Mouse (Mus musculus) hindbrain, postnatal 0 days (tissue): ENCODE results near the gene Atp2b4. TPM values are rescaled to one million over a fixed set of nuclear protein-coding genes. Genes with fewer than 3 reads are reported as not detected.
A peak's percentile ranks its signal among the peaks of the same experiment; 100 is the strongest.

ENCODE experiments used
- ATAC-seq: fragments of 200-750 bp; cut with Nextera tagmentation; 2 replicates; pipeline ENCODE4 v1.8.0; 2017; ENCODE audit warnings: mild to moderate bottlenecking, moderate TSS enrichment, moderate library complexity
- DNase-seq: peaks from one replicate; pipeline ENCODE4 v3.0.0-alpha.2; 2015; ENCODE audit warnings: low spot score
- H3K27ac ChIP-seq: fragments of 300-500 bp; sonication (generic); 2 replicates; pipeline ENCODE4 v1.5.1; 2014; ENCODE audit warnings: mild to moderate bottlenecking
- H3K27me3 ChIP-seq: fragments of 300-500 bp; sonication (generic); 2 replicates; pipeline ENCODE4 v1.6.1; 2014; ENCODE audit warnings: low read length, mixed read lengths; ENCODE audit not compliant: insufficient read depth
- H3K36me3 ChIP-seq: fragments of 300-500 bp; sonication (generic); 2 replicates; pipeline ENCODE4 v1.6.1; 2014; ENCODE audit warnings: low read length, mixed read lengths; ENCODE audit not compliant: insufficient read depth
- H3K4me1 ChIP-seq: fragments of 300-500 bp; sonication (generic); 2 replicates; pipeline ENCODE4 v1.6.1; 2014; ENCODE audit warnings: antibody characterized with exemption, low read length, mixed read lengths; ENCODE audit not compliant: insufficient read depth
- H3K4me2 ChIP-seq: fragments of 300-500 bp; sonication (generic); 2 replicates; pipeline ENCODE4 v1.6.1; 2014; ENCODE audit warnings: low read depth, mild to moderate bottlenecking, low read length, moderate library complexity, mixed read lengths
- H3K4me3 ChIP-seq: fragments of 300-500 bp; sonication (generic); 2 replicates; pipeline ENCODE4 v1.5.1; 2014; ENCODE audit warnings: low read length
- H3K9ac ChIP-seq: fragments of 300-500 bp; sonication (generic); replicated peaks from 2 replicates; pipeline ENCODE4 v1.6.1; 2014; ENCODE audit warnings: mild to moderate bottlenecking, low read length, moderate library complexity, mixed read lengths
- H3K9me3 ChIP-seq: fragments of 300-500 bp; sonication (generic); 2 replicates; pipeline ENCODE4 v1.6.1; 2016; ENCODE audit warnings: low read length, mixed read lengths
- CTCF ChIP-seq: IDR thresholded peaks from 2 replicates; pipeline ENCODE4 v1.5.1; 2016; ENCODE audit warnings: antibody characterized with exemption, control low read depth, low read depth
- WGBS: fragments of 180-500 bp; shearing (Covaris S2); extraction: QIAGEN DNeasy Blood & Tissue Kit; methylation state at CpG from one replicate; pipeline ENCODE4 v1.1.7; 2014; 5-methylcytosine and 5-hydroxymethylcytosine counted together
- polyA plus RNA-seq: library from polyadenylated mRNA; unstranded; fragments of >200 nt; fragmentation: Nextera tagmentation; extraction: Ambion mirVana; gene quantifications from 2 replicates; pipeline ENCODE4 v1.2.1, GENCODE M21; 2015
- total RNA-seq: library from RNA; depleted of rRNA; stranded (reverse); fragments of >200 nt; gene quantifications from 2 replicates; pipeline ENCODE4 v1.2.3, GENCODE M21; 2014

Gene Atp2b4
- total and polyA plus RNA-seq, 2 experiments from 2014 or later = 13.2 to 57.3 TPM

GRCm38 (mm10) chr1:133753325-133753724 is 47.5 kb downstream of the Atp2b4 start:
- H3K4me3 ChIP-seq = no peak overlapping the region
- TF ChIP-seq CTCF = no peak

GRCm38 (mm10) chr1:133751621-133752020 is 49.2 kb downstream of the Atp2b4 start:
- Histone ChIP-seq H3K4me1 (no peaks in the 10 kb centered on the region), H3K4me2 (no peak overlapping the region), H3K27ac (no peak overlapping the region), H3K4me3 (no peak overlapping the region), H3K9ac (no peak overlapping the region), H3K36me3 (no peaks in the 10 kb centered on the region), H3K27me3 (no peaks in the 10 kb centered on the region), H3K9me3 (no peaks in the 10 kb centered on the region)
- DNase-seq (no peak), ATAC-seq (no peak)
- TF ChIP-seq CTCF = no peak
- 75% methylated on average over 3 of the region's 3 CpGs for WGBS

More at GRCm38 (mm10) chr1:133753325-133753724, 47.5 kb downstream of the Atp2b4 start:
- no peak for ATAC-seq
- DNase-seq = no peak
- Histone ChIP-seq H3K27me3 (no peaks in the 10 kb centered on the region), H3K36me3 (no peaks in the 10 kb centered on the region), H3K9ac (no peak overlapping the region), H3K27ac (no peak overlapping the region), H3K4me2 (no peak overlapping the region), H3K4me1 (no peaks in the 10 kb centered on the region), H3K9me3 (no peaks in the 10 kb centered on the region)
- 86% methylated on average over 8 of the region's 8 CpGs for WGBS

GRCm38 (mm10) chr1:133749954-133750353 is 50.9 kb downstream of the Atp2b4 start:
- no peak for ATAC-seq
- no peak for TF ChIP-seq CTCF
- Histone ChIP-seq H3K4me1 (no peaks in the 10 kb centered on the region), H3K9me3 (no peaks in the 10 kb centered on the region), H3K27me3 (no peaks in the 10 kb centered on the region), H3K36me3 (no peaks in the 10 kb centered on the region), H3K9ac (no peak overlapping the region), H3K4me3 (no peak overlapping the region), H3K4me2 (no peak overlapping the region), H3K27ac (no peak overlapping the region)
- no peak for DNase-seq
- 52% methylated on average over 4 of the region's 4 CpGs for whole genome bisulfite sequencing

GRCm38 (mm10) chr1:133745078-133745495 is 55.8 kb downstream of the Atp2b4 start:
- H3K36me3 ChIP-seq = no peaks in the 10 kb centered on the region
- WGBS = 51% methylated on average over 9 of the region's 9 CpGs
- H3K9ac ChIP-seq = no peak overlapping the region

GRCm38 (mm10) chr1:133744609-133745008 is 56.2 kb downstream of the Atp2b4 start:
- no peaks in the 10 kb centered on the region for H3K9me3 ChIP-seq
- H3K36me3 ChIP-seq = no peaks in the 10 kb centered on the region
- no peak overlapping the region for H3K4me2 ChIP-seq
- 25% methylated on average over 4 of the region's 4 CpGs for WGBS
- TF ChIP-seq CTCF = no peak
- H3K27me3 ChIP-seq = no peaks in the 10 kb centered on the region
- no peak overlapping the region for H3K4me3 ChIP-seq
- no peak overlapping the region for H3K27ac ChIP-seq
- peaks cover 7% of the 10 kb centered on the region; the same call in 1 of the 2 replicates for H3K4me1 ChIP-seq
- no peak overlapping the region for H3K9ac ChIP-seq
- DNase-seq = peak; percentile 73
- peak; percentile 61; the same call in 1 of the 2 replicates for ATAC-seq

More at GRCm38 (mm10) chr1:133745078-133745495, 55.8 kb downstream of the Atp2b4 start:
- H3K4me3 ChIP-seq = no peak overlapping the region
- no peak overlapping the region for H3K4me2 ChIP-seq
- DNase-seq (no peak), ATAC-seq (peak; percentile 21; the same call in 1 of the 2 replicates)
- H3K9me3 ChIP-seq = no peaks in the 10 kb centered on the region
- no peak for TF ChIP-seq CTCF
- no peak overlapping the region for H3K27ac ChIP-seq
- H3K27me3 ChIP-seq = no peaks in the 10 kb centered on the region
- H3K4me1 ChIP-seq = peaks cover 7% of the 10 kb centered on the region; the same call in 1 of the 2 replicates

- 32% methylated on average over 8 of the region's 8 CpGs for WGBS
- no peaks in the 10 kb centered on the region for H3K36me3 ChIP-seq
- no peaks in the 10 kb centered on the region for H3K27me3 ChIP-seq
- H3K27ac ChIP-seq = no peak overlapping the region
- H3K9ac ChIP-seq = no peak overlapping the region
- H3K4me2 ChIP-seq = no peak overlapping the region
- no peaks in the 10 kb centered on the region for H3K9me3 ChIP-seq
- no peak overlapping the region for H3K4me3 ChIP-seq
- TF ChIP-seq CTCF = no peak
- DNase-seq (peak; percentile 28), ATAC-seq (no peak)
- H3K4me1 ChIP-seq = peaks cover 7% of the 10 kb centered on the region; the same call in 1 of the 2 replicates
Observed at GRCm38 (mm10) chr1:133742517-133742916, 58.3 kb downstream of the Atp2b4 start.

- peaks cover 7% of the 10 kb centered on the region; the same call in 1 of the 2 replicates for H3K4me1 ChIP-seq
- TF ChIP-seq CTCF = no peak
- H3K27me3 ChIP-seq = no peaks in the 10 kb centered on the region
- no peak overlapping the region for H3K27ac ChIP-seq
- H3K4me3 ChIP-seq = no peak overlapping the region
- DNase-seq (no peak), ATAC-seq (0 out of 2 replicates have a peak, but pooled peaks have one; percentile 24)
- WGBS = 27% methylated on average over 11 of the region's 11 CpGs
- no peak overlapping the region for H3K9ac ChIP-seq
- no peak overlapping the region for H3K4me2 ChIP-seq
- H3K36me3 ChIP-seq = no peaks in the 10 kb centered on the region
- H3K9me3 ChIP-seq = no peaks in the 10 kb centered on the region
Observed at GRCm38 (mm10) chr1:133741881-133742434, 58.9 kb downstream of the Atp2b4 start.
